Mouse (Mus musculus) cerebellum, postnatal 14 days (tissue): ENCODE measurements around the gene Tmem40.

Experiments used
- DNase-seq, 2 experiments: peaks; one replicate each; pipeline ENCODE4 v3.0.0; 2021; ENCODE audit warnings: mixed read lengths in 2 of 2

Gene Tmem40

DNA sequence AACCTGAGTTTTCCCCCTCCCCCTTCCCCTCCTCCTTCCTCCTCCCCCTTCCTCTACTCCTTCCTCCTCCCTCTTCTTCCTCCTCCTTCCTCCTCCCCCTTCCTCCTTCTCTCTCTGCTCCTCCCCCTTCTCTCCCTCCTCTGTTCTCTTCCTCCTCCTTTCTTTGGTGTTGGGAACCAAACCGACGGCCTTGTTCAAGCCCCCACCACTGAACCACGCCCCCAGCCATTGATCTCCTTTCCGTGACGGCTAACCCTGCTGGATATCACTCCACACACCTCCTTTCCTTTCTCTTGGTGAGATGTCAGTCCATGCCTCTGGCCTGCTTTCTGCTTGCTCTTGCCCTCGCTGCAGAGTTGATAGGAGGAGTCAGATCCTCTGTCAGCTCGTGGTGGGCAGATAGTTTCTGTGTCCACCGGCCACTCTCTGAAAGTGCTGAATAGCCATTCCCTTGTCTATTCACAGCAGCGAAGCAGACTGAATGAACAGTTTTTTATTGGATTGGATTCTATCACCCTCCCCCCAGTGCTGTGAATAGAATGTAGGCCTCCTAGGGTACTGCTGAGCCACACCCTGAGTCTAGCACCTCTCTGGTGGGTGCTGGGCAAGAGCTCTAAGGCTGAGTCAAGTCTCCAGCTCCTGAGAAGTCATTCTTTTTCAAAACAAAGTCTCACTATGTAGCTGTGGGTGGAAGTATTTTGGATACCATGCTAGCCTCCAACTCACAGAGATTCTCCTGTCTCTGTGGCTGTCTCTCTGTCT is at the start of gene Tmem40:
TSS of gene Tmem40 (minus strand) at position 416 of the 762 bp plus-strand sequence.
- no peak for DNase-seq

DNA sequence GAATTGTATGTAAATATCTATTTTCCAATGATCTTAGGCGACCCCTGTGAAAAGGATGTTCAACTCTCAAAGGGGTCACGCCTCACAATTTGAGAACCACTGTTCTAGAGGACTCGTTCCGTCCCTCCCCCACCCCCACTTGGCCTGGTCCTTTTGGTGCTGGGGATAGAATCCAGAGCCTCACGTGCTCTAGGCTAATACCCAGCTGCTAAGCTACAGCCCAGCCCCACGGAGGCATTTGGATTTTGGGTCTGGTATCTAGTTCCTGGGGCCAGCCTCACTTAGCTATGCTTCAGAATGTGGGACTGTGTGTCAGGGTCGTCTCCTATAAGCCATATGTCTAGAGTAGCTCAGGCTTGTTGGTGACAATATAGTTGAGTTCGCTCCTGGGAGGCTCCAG is 49.4 kb upstream of the Tmem40 start:
- DNase-seq: no peak

DNA sequence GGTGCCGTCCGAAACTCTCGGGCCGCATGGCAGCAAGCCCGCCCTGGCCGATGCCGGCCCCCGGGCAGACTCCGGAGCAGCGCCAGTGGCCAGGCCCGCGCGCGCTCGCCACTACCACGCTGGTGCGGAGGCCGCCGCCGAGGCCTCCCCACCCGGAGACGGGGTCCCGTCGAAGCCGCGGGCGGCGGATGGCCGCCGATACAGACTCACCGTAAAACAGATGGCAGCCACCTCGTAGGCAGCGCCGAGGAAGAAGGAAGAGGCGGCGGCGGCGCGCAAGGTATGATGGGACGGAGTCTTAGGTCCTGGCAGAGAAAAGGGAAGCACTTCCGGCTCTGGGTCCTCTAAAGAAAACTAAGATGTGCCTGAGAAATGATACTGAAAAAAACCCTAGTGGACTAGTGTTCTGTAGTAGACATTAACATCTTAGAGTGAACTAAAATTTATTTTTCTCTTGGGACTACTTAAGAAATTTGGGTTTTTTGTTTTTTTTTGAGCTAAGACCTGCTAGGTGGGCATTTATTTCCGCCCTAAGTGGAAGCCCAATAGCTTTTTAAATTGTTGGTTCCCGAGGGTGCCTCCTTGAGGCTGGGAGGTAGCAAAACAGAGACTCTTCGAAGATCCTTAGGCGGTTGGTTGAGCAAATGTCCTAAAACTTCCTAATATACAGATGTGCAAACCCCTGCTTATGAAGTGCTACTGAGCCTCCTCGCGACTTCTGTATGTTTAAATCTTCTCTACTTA is 46.5 kb upstream of the Tmem40 start, which contains the start of gene Rpl32:
TSS of gene Rpl32 (minus strand) at position 260 of the 744 bp plus-strand sequence.
- DNase-seq: peak; percentile 89 to 90

DNA sequence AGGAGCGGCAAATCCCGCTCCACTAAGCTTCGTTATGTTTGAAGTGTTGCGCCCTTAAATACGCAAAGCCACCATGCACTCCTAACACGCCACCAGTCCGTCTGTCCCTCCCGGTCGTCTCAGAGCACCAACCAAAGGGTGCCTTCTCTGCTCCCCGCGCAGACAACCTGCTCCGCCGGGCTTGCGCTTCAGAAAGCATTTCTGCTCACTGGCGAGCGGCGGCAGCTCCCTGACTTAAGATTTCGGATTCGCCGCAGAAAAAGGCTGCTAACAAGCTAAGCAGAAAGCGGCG is 45.9 kb upstream of the Tmem40 start:
- no peak for DNase-seq

DNA sequence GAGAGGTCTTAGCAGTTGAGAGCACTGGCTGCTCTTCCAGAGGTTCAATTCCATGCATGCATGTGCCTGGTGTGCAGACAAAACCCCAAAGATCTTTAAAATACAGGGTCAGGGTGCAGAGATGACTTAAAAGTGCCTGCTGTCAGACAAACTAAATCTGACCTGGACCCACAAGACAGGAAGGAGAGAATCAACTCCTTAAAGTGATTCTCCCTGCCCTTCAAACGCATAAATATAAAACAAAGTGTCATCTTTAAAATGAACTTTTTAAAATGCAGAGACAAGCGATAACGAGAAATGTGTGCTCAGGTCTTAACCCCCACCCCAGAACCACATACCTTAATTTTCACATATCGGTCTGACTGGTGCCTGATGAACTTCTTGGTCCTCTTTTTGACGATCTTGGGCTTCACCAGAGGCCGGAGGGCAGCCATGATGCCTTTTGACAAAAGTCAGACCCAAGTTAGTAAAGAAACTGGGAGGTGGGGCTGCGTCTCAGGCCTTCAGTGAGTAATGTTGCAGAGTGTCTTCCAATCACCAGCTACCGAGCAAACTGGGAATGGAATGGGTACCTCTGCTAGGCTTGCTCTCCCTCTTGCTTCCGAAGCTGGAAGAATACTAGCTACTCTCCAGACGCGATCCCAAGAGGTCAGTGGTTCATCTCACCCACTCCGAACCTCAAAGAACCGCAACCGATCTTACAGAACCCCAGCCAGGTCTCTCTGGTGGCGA is 45.4 kb upstream of the Tmem40 start:
- DNase-seq: no peak

DNA sequence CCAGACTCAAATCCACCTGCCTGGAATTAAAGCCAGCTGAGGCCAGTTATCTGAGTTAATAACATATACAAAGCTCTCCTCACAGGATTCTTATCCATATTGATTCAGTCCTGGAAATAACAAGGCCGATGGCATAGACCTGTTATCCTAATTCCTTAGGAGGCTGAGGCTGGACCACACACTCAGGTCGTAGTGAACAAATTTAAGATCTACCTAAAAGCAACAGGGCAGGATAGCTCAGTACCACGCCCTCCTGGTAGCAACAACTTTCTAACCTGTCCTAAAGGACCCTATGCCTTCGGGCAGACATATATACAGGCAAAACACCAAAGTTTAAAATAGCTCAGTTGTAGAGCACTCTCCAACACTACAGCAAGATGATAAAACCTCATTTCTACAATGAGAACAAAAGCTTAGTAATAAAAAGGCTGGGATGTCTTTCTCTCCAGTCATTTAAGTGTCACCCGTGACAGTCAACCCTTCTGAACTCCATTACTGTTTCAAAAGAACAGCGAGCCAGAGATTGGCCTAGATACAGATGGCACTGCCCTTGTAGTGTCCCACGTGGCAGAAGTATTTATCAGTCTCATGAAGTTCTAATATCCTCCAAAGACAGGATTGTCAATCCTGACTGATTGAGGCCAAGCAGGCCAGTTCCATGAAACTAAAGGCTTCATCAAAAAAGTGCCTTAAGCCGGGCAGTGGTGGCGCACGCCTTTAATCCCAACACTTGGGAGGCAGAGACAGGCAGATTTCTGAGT is 42.4 kb upstream of the Tmem40 start:
- DNase-seq: no peak

DNA sequence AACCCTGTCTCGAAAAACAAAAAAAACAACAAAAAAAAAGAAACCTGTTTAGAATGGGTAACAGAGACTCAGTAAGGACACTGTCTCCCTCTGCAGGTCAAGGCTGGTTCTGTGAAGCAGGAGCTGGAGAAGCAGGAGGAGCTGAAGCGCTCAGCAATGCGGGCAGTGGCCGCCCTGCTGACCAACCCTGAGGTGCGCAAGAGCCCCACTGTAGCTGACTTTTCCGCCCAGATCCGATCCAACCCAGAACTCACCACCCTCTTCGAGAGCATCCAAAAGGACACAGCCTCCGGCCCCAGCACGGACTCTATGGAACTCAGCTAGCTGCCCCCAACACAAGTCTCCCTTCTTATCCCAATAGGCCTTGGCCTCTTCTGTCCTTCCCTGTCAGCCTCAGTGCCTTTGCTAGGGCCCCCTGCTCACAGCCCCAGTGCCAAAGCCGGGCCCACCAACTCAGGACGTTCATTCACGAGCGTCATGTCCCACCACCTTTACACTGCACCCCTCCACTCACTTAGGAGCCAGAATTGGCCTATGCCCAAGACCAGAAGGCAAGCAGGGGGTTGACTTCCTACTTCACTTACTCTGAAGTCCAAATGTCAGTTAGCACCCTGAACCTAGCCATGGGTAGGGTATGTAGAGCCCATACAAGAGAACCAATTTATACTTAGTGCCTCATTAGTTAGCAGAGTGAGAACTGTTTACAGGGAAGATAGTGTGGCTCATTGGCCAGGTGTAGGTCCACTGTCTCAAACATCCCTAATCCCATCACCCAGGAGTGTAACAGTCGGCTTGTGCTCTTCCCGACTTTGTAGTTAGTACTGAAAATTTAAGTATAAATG is 41.6 kb upstream of the Tmem40 start:
- peak; percentile 80 to 90 for DNase-seq

DNA sequence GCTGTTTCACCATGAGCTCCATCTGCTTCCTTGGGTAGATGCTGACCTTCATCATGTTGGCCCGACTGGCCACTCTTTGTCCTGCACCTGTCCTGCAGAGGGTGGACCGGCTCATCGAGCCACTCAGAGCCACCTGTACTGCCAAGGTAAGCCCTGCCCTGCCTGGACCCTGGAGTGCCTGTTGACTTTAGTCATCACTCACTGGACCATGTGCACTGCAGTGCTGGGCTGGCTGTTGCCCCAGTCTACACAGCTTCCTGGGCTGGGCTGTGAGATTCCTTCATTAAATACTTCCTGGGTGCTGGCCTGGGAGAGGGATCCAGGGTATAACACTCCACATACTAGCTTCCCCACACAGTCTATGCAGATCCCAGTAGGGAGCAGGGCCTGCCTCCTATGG is 39.6 kb upstream of the Tmem40 start:
- DNase-seq: no peak

DNA sequence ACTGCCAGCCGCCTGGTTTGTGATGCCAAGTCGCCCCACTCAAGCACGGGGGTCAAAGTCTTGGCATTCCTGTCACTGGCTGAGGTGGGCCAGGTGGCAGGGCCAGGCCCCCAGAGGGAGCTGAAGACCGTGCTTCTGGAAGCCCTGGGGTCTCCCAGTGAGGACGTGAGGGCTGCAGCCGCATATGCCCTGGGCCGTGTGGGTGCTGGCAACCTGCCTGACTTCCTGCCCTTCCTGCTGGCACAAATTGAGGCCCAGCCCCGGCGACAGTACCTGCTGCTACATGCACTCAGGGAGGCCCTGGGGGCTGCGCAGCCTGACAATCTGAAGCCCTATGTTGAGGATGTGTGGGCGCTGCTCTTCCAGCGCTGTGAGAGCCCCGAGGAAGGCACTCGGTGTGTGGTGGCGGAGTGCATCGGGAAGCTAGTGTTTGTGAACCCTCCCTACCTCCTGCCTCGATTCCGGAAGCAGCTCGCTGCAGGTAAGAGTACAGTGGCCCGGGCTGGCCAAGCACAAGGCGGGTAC is 30.5 kb upstream of the Tmem40 start:
- DNase-seq: peak in 1 of 2 experiments; percentile 74

DNA sequence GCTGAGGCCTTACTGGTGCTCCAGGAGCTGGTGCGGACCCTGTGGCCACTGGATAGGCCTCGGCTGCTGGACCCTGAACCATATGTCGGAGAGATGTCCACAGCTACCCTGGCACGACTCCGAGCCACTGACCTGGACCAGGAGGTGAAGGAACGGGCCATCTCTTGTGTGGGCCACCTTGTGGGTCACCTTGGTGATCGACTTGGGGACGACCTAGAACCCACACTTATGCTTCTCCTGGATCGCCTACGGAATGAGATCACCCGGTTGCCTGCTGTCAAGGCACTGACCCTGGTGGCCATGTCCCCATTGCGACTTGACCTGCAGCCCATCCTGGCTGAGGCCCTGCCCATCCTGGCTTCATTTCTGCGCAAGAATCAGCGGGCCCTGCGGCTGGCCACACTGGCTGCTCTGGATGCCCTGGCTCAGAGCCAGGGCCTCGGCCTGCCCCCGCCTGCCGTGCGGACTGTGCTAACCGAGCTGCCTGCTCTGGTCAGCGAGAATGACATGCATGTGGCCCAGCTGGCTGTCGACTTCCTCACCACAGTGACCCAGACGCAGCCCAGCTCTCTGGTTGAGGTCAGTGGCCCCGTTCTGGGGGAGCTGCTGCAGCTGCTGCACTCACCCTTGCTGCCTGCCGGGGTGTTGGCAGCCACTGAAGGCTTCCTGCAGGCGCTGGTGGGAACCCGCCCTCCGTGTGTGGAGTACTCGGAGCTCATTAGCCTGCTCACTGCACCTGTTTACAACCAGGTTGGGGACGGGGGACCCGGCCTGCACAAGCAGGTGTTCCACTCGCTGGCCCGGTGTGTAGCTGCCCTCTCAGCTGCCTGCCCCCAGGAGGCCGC is 29.9 kb upstream of the Tmem40 start:
- peak; percentile 68 to 73 for DNase-seq

DNA sequence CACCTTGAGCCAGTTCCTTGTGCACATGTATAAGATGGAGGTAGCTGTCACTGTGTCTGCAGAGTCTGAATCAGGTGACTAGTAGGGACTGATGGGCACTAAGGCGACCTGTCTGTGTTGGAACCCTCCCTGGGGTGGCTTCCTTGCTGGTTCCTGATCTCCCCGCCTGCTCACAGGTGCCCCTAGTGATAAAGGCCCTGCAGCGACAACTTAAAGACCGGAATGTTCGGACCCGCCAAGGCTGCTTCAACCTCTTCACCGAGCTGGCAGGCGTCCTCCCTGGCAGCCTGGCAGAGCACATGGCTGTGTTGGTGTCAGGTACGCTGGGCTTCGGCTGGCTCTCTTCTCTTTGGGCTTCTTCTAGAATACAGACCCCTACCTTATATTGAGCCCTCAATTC is 28.8 kb upstream of the Tmem40 start:
- DNase-seq: peak; percentile 26 to 43

DNA sequence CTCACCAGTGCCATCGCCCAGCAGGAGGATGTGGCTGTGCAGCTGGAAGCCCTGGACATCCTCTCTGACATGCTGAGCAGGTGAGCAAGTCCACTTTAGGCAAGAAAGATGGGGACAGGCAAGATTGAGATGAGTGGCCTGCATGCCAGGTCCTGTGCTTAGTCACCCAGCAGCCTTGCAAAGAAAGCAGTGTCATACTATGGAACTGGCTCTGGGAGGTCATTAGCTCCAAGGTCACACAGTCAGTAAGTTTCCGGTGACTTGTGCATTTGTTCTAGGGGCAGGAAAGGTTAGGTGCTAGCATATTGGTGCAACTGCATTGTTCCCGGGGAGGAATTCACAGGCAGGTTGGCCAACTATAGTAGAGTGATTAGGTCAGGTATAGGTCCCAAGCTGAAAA is 20.6 kb upstream of the Tmem40 start:
- DNase-seq: no peak

DNA sequence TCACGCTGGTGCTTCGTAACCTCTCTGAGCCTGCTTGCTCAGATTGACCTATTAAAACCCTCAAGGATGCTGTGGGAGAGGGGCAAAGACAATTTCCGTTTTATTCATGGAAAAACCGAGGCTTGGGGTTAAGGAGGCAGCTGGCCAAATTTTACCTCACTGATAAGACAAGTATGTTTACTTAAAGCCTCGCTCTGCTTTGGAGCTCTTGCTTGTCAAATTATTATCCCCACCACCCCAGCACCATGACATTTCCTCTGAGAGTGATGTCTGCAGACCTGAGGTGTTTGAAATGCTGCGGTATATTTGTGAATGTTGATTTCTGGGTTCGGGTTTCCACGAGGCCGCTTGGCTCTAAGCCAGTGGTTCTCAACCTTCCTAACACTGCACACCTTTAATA is 14.2 kb upstream of the Tmem40 start:
- DNase-seq: peak; percentile 41 to 43

DNA sequence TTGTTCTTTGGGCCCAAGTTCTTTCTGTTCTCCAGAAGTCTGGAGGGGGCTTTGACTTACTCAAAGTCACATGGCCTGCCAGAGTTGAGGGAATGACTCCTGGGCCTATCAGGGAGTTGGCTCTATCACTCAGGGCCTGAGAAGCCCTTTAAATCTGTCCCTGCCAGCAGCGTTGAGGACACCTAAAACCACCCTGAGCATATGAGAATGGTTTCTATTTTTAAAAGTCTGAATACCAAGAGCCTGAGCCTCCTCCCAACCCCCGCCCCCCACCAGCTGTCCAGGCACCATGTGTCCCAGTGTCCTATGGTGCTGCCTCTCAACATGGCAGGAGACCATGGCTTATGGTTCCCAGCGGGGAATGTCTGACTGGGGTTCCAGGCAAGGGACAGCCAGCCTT is 13.6 kb upstream of the Tmem40 start:
- peak; percentile 63 to 67 for DNase-seq

DNA sequence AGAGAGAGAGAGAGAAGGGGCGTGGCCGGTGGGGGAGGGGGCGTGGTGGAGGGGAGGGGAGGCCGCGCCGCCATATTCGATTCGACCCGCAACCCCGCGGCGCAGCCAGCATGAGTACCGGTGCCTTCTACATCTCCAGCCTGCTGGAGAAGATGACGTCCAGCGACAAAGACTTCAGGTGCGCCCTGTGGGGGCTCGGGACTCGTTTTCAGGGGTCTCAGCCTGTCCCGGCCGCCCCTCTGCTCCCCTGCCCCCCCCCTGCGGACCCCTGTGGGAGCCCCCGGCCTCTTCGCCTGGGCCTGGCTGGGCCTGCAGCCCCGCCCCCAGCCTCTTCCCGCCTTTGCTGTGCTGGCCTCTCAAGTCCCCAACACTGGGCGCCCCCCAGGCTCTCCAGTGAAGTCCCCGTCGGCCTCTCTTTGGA is 12.3 kb upstream of the Tmem40 start, which contains the start of gene Cand2:
TSS of gene Cand2 (plus strand) at position 38 of the 421 bp plus-strand sequence.
- peak; percentile 58 to 79 for DNase-seq

DNA sequence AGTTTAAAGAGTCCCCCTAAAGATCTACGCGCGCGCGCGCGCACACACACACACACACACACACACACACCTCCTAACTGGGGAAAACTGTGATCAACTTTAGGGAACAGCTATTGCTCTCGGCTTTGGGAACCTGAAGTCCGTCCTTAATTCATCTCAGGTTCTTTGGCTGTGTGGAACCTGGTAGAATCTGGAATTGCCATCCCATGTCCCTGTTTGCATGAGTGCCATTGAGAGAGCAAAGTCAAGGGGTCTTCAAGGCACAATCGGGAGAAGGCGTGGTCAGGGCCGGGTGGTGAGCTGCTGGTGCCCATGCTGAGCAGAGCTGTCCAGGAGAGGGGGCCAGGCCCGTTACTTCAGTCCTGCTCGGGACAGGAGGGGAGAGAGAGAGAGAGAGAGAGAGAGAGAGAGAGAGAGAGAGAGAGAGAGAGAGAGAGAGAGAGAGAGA is 11.8 kb upstream of the Tmem40 start:
- DNase-seq: peak; percentile 29 to 32

DNA sequence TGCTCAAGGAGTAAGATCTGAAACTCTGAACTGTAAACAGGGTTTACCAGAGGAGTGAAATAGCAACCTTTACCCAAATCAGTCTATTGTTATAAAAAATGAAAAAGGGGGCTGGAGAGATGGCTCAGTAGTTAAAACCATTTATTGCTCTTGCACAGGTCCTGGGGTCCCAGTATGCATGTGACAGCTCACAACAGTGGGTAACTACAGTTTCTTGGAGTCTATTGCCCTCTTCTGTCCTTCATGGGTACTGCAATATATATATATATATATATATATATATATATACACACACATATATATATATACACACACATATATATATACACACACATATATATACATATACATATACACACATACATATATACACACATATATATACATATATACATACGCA is 10.4 kb upstream of the Tmem40 start:
- no peak for DNase-seq

DNA sequence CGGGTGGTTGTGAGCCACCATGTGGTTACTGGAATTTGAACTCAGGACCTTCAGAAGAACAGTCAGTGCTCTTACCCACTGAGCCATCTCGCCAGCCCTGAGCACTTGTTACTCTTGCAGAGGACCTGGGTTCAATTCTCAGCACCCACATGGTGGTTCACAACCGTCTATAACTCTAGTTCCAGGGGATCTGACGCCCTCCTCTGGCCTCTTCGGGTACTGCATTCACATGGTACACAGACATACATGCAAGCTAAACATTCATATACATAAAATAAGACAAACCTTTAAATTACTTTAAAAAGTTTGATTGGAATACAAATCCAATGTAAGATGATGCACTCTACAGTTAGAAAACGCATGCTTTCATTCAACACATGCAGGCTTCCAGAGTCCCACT is 10.0 kb upstream of the Tmem40 start:
- DNase-seq: peak in 1 of 2 experiments; percentile 24

DNA sequence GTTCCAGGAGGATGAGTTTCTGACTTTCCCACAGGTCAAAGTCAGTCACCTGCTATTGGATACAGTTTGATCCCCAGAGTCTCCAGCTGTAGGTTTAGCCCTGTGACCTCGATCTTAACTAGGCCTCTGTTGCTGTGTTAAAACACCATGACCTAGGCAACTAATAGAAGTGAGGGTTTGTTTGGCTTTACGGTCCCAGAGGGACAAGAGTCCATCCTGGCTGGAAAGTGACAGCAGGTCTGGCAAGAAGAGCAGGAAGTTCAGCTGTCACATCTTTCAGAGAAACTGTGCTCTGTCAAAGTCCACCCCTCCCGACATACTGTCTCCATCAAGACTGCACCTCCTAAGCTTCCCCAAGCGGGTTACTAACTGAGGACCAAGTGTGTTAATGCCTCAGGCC is 8.6 kb upstream of the Tmem40 start:
- no peak for DNase-seq

DNA sequence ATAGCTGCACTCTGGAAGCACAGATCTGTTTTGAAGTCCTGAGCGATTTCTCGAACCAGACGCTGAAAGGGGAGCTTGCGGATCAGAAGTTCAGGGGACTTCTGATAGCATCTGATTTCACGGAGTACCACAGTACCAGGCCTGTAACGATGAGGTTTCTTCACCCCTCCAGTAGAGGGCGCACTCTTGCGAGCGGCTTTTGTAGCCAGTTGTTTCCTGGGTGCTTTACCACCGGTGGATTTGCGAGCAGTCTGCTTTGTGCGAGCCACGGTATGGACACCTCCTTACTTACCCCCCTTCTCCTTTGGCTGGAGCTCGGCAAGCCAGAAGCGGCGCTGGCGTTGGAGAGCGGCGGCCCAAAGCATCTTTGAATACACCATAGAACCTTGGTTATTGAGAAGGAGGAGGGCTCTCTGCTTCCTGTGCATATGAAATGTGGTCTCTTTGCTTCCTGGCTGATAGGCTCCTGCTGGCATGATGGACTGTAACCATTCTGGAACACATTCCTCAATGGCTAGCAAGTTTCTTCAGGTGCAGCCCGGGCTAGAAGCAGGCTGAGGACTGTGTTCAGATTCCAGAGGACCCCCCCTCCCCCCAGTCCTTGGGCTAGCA is 8.0 kb upstream of the Tmem40 start:
- no peak for DNase-seq
